Mouse (Mus musculus) 416B (cell line): ENCODE measurements at regions not wholly inside any gene's neighbourhood (a gene's known extent, or its start where the extent isn't known, plus 50 kb on each side); places are given as distances from the start of the nearest gene placed in this dataset.

Experiments used
- DNase-seq: peaks from one replicate; pipeline ENCODE4 v3.0.0; 2011; ENCODE audit warnings: low read depth

DNA sequence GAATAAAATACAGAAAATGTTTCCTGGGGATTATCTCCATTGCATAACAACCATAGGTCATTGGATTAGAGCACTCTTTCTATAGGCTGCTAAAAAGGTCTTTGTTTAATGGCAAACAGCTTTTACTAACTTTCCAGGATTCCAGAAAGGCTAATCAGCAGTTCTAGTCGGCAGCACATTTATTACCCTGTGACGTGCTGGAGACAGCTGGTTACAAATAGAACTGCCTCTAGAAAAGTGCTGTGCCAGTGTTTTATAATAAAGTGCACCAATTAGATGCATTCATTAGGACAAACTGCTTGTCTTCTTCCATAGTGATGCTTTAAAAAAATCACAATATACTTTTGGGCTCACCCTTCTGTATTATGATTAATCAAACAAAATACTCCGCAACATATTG, 466.2 kb downstream of the Pabpc4l start:
- no peak for DNase-seq

DNA sequence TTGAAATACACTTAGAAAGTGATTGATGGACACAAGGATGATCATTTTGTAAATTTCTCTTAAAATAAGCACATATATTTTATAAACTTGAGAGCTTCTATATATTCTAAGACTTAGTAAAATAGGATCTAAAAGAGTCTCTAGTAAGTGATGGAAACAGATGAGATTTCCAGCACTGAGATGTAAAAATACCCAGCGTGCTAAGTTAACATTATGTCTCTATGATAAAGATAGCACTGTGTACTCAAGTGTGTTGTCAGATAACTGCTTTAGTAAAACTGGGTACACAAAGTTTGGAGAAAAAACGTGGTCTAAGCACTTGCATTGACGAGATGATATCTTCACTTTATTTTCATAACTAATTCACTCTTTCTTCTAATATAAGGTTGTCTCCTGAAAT, 479.4 kb downstream of the Pabpc4l start:
- no peak for DNase-seq

DNA sequence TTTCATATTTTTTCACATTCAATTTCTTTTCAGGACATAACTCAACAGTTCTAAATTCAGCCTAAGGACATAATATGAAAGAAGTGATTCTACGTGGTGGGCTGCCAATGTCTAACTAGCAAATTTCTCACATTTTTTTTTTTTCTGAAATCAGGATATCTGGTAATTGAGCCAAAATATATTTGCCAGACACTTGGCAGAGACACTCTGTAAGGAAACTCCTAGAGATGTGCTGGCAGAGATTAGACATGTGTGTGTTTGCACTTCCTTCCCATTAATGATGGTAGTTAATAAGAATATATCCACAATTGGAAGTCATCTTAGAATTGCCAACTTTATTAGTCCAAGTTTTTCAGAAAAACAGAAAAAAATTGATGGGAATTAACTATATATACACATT, 513.6 kb downstream of the Pabpc4l start:
- peak; percentile 2 for DNase-seq

DNA sequence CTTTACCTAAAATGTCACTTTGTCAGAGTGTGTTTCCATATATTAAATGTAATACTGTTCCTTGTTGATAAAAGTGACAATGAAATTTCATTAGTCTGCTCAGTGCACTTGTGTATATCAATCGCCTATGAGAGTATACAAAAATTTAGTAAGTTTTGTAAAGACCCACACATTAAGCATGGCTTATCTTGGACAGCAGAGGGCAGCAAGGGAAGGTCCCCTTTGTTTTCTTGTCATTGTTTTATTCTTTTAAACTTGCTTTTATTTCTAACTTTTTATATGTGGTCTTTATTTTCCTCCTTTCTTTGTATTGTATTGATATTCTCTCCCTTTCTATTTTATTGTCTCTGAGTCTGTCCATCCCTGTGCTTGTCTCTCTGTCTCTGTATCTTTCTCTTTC, 523.7 kb downstream of the Pabpc4l start:
- DNase-seq: peak; percentile 5
